ENCODE assay signal across 24 mouse cellular contexts in the genomic region with DNA sequence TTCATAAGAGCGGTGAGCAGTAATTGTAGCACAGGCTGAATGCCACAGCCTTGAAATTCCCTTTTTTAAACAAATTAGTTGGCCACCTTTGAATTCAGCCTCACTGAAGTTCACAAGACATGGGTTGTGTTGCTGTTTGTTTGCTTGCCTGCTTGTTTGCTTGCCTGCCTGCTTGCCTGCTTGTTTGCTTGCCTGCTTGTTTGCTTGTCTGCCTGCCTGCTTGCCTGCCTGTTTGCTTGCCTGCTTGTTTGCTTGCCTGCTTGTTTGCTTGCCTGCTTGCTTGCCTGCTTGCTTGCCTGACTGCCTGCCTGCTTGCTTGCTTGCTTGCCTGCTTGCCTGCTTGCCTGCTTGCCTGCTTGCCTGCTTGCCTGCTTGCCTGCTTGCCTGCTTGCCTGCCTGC. TPM values are rescaled to one million over a fixed set of nuclear protein-coding genes. Genes with fewer than 3 reads are reported as not detected.
DNase-seq lines count a peak whose midpoint lies in the region; ATAC-seq and TF ChIP-seq lines count a peak whose summit lies in the region.
"Had no signal": no experiment of that assay in that cellular context is flagged by ENCODE, and none has a peak within 500 bp of the region (broad histone marks: within the 10 kb centered on the region; RNA-seq: fewer than 3 reads in every experiment).

No protein-coding gene starts in this region.

- no peaks in the 10 kb centered on the region for H3K4me1 ChIP-seq in heart, embryonic 10.5 days
- no peaks in the 10 kb centered on the region for H3K4me1 ChIP-seq in heart, embryonic 12.5 days (replicated peaks)
- peaks cover 17% of the 10 kb centered on the region for H3K4me1 ChIP-seq in liver, adult 2 months (ENCODE audit: control insufficient read depth, insufficient read depth, low read length)
- no peaks in the 10 kb centered on the region for H3K4me1 ChIP-seq in liver, embryonic 11.5 days (replicated peaks; ENCODE audit: control insufficient read depth, insufficient read depth, low read length)

- 0 out of 2 replicates have a peak, but pooled peaks cover 2% of the 10 kb centered on the region for H3K9me3 ChIP-seq in heart, embryonic 10.5 days
- H3K9me3 ChIP-seq in heart, embryonic 12.5 days (replicated peaks): 0 out of 2 replicates have a peak, but pooled peaks cover 7% of the 10 kb centered on the region
- no peaks in the 10 kb centered on the region for H3K9me3 ChIP-seq in liver, embryonic 11.5 days (ENCODE audit: control insufficient read depth, low read length)

- no peak overlapping the region for H3K4me3 ChIP-seq in heart, embryonic 10.5 days
- no peak overlapping the region for H3K4me3 ChIP-seq in heart, embryonic 12.5 days
- peak overlapping the region; percentile 0; the same call in 1 of the 2 replicates for H3K4me3 ChIP-seq in liver, adult 2 months (ENCODE audit: insufficient read depth, low read depth, low read length)
- no peak overlapping the region for H3K4me3 ChIP-seq in liver, embryonic 11.5 days (ENCODE audit: low read depth, low read length)

- 96% methylated on average over 1 of the region's 1 CpGs for WGBS in heart, embryonic 10.5 days
- 88% methylated on average over 1 of the region's 1 CpGs for WGBS in heart, embryonic 12.5 days
- 67% methylated on average over 1 of the region's 1 CpGs for WGBS in liver, adult 2 months
- 81% methylated on average over 1 of the region's 1 CpGs for WGBS in liver, embryonic 11.5 days

- H3K27ac ChIP-seq in heart, embryonic 10.5 days: no peak overlapping the region
- H3K27ac ChIP-seq in heart, embryonic 12.5 days (ENCODE audit: poor library complexity, severe bottlenecking): no peak overlapping the region
- H3K27ac ChIP-seq in liver, adult 2 months (replicated peaks; ENCODE audit: insufficient read depth, low read depth, low read length): peak overlapping the region; percentile 61
- no peak overlapping the region for H3K27ac ChIP-seq in liver, embryonic 11.5 days (ENCODE audit: low read depth, low read length)

- no peak overlapping the region for H3K4me2 ChIP-seq in heart, embryonic 12.5 days
- no peak overlapping the region for H3K4me2 ChIP-seq in liver, embryonic 11.5 days

- TF ChIP-seq POLR2A in liver, adult 2 months (IDR thresholded peaks at IDR 0.05; ENCODE audit: extremely low read depth, insufficient read depth, low read length): no peak

- DNase-seq in heart, adult 11 months: peak; percentile 55
- DNase-seq in heart, postnatal 10 days: no peak
- peak; percentile 70 for DNase-seq in heart, embryonic 10.5 days (ENCODE audit: low spot score)
- DNase-seq in liver, adult 2 months (ENCODE audit: extremely low read depth, low read depth, low spot score): no peak
- DNase-seq in liver, embryonic 11.5 days (ENCODE audit: low spot score): no peak
- DNase-seq: adrenal gland, adult 2 months; adrenal gland, adult 8-10 months; adrenal gland, postnatal 10 days; adrenal gland, postnatal 14 days; adrenal gland, postnatal 25 days; adrenal gland, postnatal 36 days; B cell, adult 2 months; cerebellum, adult 11 months; cerebellum, adult 11-12 months; cerebellum, adult 18-20 months had no signal

- no peak for ATAC-seq in heart, embryonic 12.5 days (ENCODE audit: insufficient number of reproducible peaks, low FRiP score)
- ATAC-seq in liver, embryonic 11.5 days (replicated peaks; ENCODE audit: low FRiP score): no peak
- ATAC-seq: activated CD4-positive, CD25-positive, alpha-beta regulatory T cell, adult 4 months; CD4-positive, CD25-positive, alpha-beta regulatory T cell, adult 4 months; Patski had no signal

- no peaks in the 10 kb centered on the region for H3K79me2 ChIP-seq in liver, adult 2 months (ENCODE audit: control insufficient read depth, insufficient read depth, low read length)

- no peak for TF ChIP-seq CTCF in liver, adult 2 months (IDR thresholded peaks at IDR 0.05; ENCODE audit: low read depth, low read length)

- H3K27me3 ChIP-seq in heart, embryonic 10.5 days (ENCODE audit: insufficient read depth, poor library complexity, severe bottlenecking): no peaks in the 10 kb centered on the region; the same call in 1 of the 2 replicates
- H3K27me3 ChIP-seq in heart, embryonic 12.5 days (replicated peaks): peaks cover 11% of the 10 kb centered on the region; the same call in 1 of the 2 replicates
- no peaks in the 10 kb centered on the region for H3K27me3 ChIP-seq in liver, adult 2 months (ENCODE audit: control insufficient read depth, insufficient read depth, low read length)
- no peaks in the 10 kb centered on the region for H3K27me3 ChIP-seq in liver, embryonic 11.5 days (replicated peaks; ENCODE audit: control insufficient read depth, insufficient read depth, low read length)

- H3K36me3 ChIP-seq in heart, embryonic 10.5 days: no peaks in the 10 kb centered on the region
- no peaks in the 10 kb centered on the region for H3K36me3 ChIP-seq in heart, embryonic 12.5 days
- no peaks in the 10 kb centered on the region for H3K36me3 ChIP-seq in liver, adult 2 months (ENCODE audit: control insufficient read depth, insufficient read depth, low read length)
- no peaks in the 10 kb centered on the region for H3K36me3 ChIP-seq in liver, embryonic 11.5 days (ENCODE audit: control insufficient read depth, insufficient read depth, low read length)
- H3K36me3 ChIP-seq: G1E had no signal

- no peak overlapping the region for H3K9ac ChIP-seq in heart, embryonic 12.5 days
- peak overlapping the region; percentile 82 for H3K9ac ChIP-seq in liver, adult 2 months (ENCODE audit: low read depth, low read length)
- H3K9ac ChIP-seq in liver, embryonic 11.5 days (ENCODE audit: low read depth, low read length): no peak overlapping the region

- intact Hi-C loops in heart, postnatal 10 days (cut with DNase I): loop anchor here (10.0 kb wide), 1 partner anchor 215 kb away; the partner anchor contains the start of gene Eid2b

RNA-seq across cellular contexts. Expression of gene Psmc4, which starts 10.1 kb away (rescaled TPM):
- total RNA-seq in heart, postnatal 10 days (2021): 100 to 1,000 TPM; 120 to 121 TPM
- 315 and 364 TPM in 2 replicates for polyA plus RNA-seq in heart, embryonic 10.5 days (2016; fragmentation: Nextera tagmentation; extraction: Ambion mirVana)
- 236 and 237 TPM in 2 replicates for polyA plus RNA-seq in heart, embryonic 12.5 days (2016; fragmentation: Nextera tagmentation; extraction: Ambion mirVana)
- 98.8 and 111 TPM in 2 replicates for total RNA-seq in liver, adult 2 months (2014; rRNA removed)
- polyA plus RNA-seq in liver, adult 2 months (2012; rRNA removed): 99.4 and 106 TPM in 2 replicates
- polyA plus RNA-seq in liver, embryonic 11.5 days (2014; fragmentation: Nextera tagmentation; extraction: Ambion mirVana): 291 and 316 TPM in 2 replicates

RNA-seq across cellular contexts. Expression of gene Fcgbp, which starts 11.1 kb away (rescaled TPM):
- total RNA-seq in heart, postnatal 10 days (2021): under 1 TPM in 1 of 2 experiments, not detected in 1; 0.07 TPM
- 0.41 TPM in 1 of 2 replicates, not detected in the other for polyA plus RNA-seq in heart, embryonic 10.5 days (2016; fragmentation: Nextera tagmentation; extraction: Ambion mirVana)
- not detected in 2 replicates for polyA plus RNA-seq in heart, embryonic 12.5 days (2016; fragmentation: Nextera tagmentation; extraction: Ambion mirVana)
- 0.07 and 0.74 TPM in 2 replicates for total RNA-seq in liver, adult 2 months (2014; rRNA removed)
- polyA plus RNA-seq in liver, adult 2 months (2012; rRNA removed): 1.2 and 1.4 TPM in 2 replicates
- 0.04 TPM in 1 of 2 replicates, not detected in the other for polyA plus RNA-seq in liver, embryonic 11.5 days (2014; fragmentation: Nextera tagmentation; extraction: Ambion mirVana)
- total RNA-seq: adrenal gland, adult 18-20 months; adrenal gland, adult 2 months; adrenal gland, adult 8-10 months; adrenal gland, postnatal 10 days; adrenal gland, postnatal 14 days; adrenal gland, postnatal 25 days; adrenal gland, postnatal 36 days; CH12.LX; MEL had no signal
- polyA plus RNA-seq: C2C12; CD4-positive, CD25-positive, alpha-beta regulatory T cell, adult 4 months; G1E had no signal

RNA-seq across cellular contexts. Expression of gene Zfp850, which starts 46.1 kb away (rescaled TPM):
- total RNA-seq in heart, postnatal 10 days (2021): 1 to 10 TPM in 1 of 2 experiments, under 1 TPM in 1; 0.96 to 1.6 TPM
- 4.0 and 7.0 TPM in 2 replicates for polyA plus RNA-seq in heart, embryonic 10.5 days (2016; fragmentation: Nextera tagmentation; extraction: Ambion mirVana)
- polyA plus RNA-seq in heart, embryonic 12.5 days (2016; fragmentation: Nextera tagmentation; extraction: Ambion mirVana): 2.1 and 2.8 TPM in 2 replicates
- total RNA-seq in liver, adult 2 months (2014; rRNA removed): 0.28 and 0.54 TPM in 2 replicates
- 0.02 TPM in 1 of 2 replicates, not detected in the other for polyA plus RNA-seq in liver, adult 2 months (2012; rRNA removed)
- polyA plus RNA-seq in liver, embryonic 11.5 days (2014; fragmentation: Nextera tagmentation; extraction: Ambion mirVana): 6.2 and 6.6 TPM in 2 replicates

Comparison
In these comparisons a context has a peak if more than half of its experiments do, and no peak if none do; other contexts are left out.
1. DNase-seq: peak in heart, adult 11 months (single experiment) and heart, embryonic 10.5 days (single experiment); none in heart, postnatal 10 days (0 of 2), liver, adult 2 months (single experiment) and liver, embryonic 11.5 days (single experiment).